Mouse (Mus musculus) mouse trophoblast stem cell (cell line): ENCODE measurements around the gene Kcnj2.

ENCODE experiments used
- in situ Hi-C, 2 experiments: fragments of 300-500 bp; cut with MseI, MboI; formaldehyde crosslinking; loops; 2 replicates in 1 of 2; 3 replicates in 1 of 2; pipeline ENCODE4 v1.15.1; 2025

The Kcnj2 gene

GRCm38 (mm10) chr11:111088226-111088625 lies 22.3 kb downstream of the Kcnj2 start:
- in situ Hi-C loops, result no loop called here

GRCm38 (mm10) chr11:111088812-111089211 lies 22.8 kb downstream of the Kcnj2 start:
- in situ Hi-C loops, result no loop called here

- in situ Hi-C loops, result no loop called here
Measured at GRCm38 (mm10) chr11:111091117-111091516, 25.2 kb downstream of the Kcnj2 start.

- in situ Hi-C loops, result no loop called here
Measured at GRCm38 (mm10) chr11:111092967-111093366, 27.0 kb downstream of the Kcnj2 start.

GRCm38 (mm10) chr11:111096612-111097011 lies 30.6 kb downstream of the Kcnj2 start:
- in situ Hi-C loops, result no loop called here

- in situ Hi-C loops, result no loop called here
Measured at GRCm38 (mm10) chr11:111100131-111100530, 34.2 kb downstream of the Kcnj2 start.

- in situ Hi-C loops, result no loop called here
Measured at GRCm38 (mm10) chr11:111100651-111101050, 34.7 kb downstream of the Kcnj2 start.

- in situ Hi-C loops, result no loop called here
Measured at GRCm38 (mm10) chr11:111101620-111102176, 35.7 kb downstream of the Kcnj2 start.

- in situ Hi-C loops, result no loop called here
Measured at GRCm38 (mm10) chr11:111104422-111104821, 38.5 kb downstream of the Kcnj2 start.

- in situ Hi-C loops, result no loop called here
Measured at GRCm38 (mm10) chr11:111108130-111108529, 42.2 kb downstream of the Kcnj2 start.

GRCm38 (mm10) chr11:111121514-111121913 lies 55.5 kb downstream of the Kcnj2 start:
- in situ Hi-C loops, result no loop called here

- in situ Hi-C loops, result no loop called here
Measured at GRCm38 (mm10) chr11:111123324-111123723, 57.4 kb downstream of the Kcnj2 start.

GRCm38 (mm10) chr11:111125963-111126362 lies 60.0 kb downstream of the Kcnj2 start:
- in situ Hi-C loops, result no loop called here
